Comparison of ENCODE assay signal across 23 mouse cellular contexts in genomic region chr3:41154402-41154801, GRCm38 (mm10).
"Had no signal": no experiment of that assay in that cellular context is flagged by ENCODE, and none has a peak within 500 bp of the region (broad histone marks: within the 10 kb centered on the region; RNA-seq: fewer than 3 reads in every experiment).

No protein-coding gene starts in this region.

- H3K9ac ChIP-seq: heart, embryonic 13.5 days; heart, embryonic 15.5 days; hindbrain, embryonic 13.5 days; hindbrain, embryonic 15.5 days; intestine, embryonic 15.5 days; kidney, embryonic 15.5 days; limb, embryonic 12.5 days had no signal

- DNase-seq: gastrocnemius, postnatal 14 days; gastrocnemius, postnatal 36 days; heart, adult 2 months; heart, postnatal 14 days; heart, postnatal 36 days; kidney, adult 11 months; kidney, adult 2 months; kidney, adult 9 months; kidney, postnatal 14 days; kidney, postnatal 36 days; layer of hippocampus, adult 9-11 months; layer of hippocampus, postnatal 36 days; liver had no signal

- H3K4me3 ChIP-seq: heart, adult 2 months; heart, embryonic 13.5 days; heart, embryonic 15.5 days; hindbrain, embryonic 13.5 days; hindbrain, embryonic 15.5 days; intestine, embryonic 15.5 days; kidney, embryonic 15.5 days; limb, embryonic 10.5 days; limb, embryonic 12.5 days had no signal

- H3K27me3 ChIP-seq: heart, embryonic 13.5 days; heart, embryonic 15.5 days; hindbrain, embryonic 13.5 days; hindbrain, embryonic 15.5 days; intestine, embryonic 15.5 days; kidney, embryonic 15.5 days; limb, embryonic 12.5 days had no signal

- H3K4me2 ChIP-seq: heart, embryonic 11.5 days; heart, embryonic 13.5 days; heart, embryonic 15.5 days; hindbrain, embryonic 13.5 days; hindbrain, embryonic 15.5 days; intestine, embryonic 15.5 days; kidney, embryonic 15.5 days; limb, embryonic 12.5 days had no signal

- H3K4me1 ChIP-seq: hindbrain, embryonic 13.5 days; hindbrain, embryonic 15.5 days; intestine, embryonic 15.5 days; kidney, embryonic 15.5 days; limb, embryonic 10.5 days; limb, embryonic 12.5 days had no signal

- H3K9me3 ChIP-seq: heart, embryonic 13.5 days; heart, embryonic 15.5 days; hindbrain, embryonic 13.5 days; hindbrain, embryonic 15.5 days; intestine, embryonic 15.5 days; kidney, embryonic 15.5 days; limb, embryonic 10.5 days; limb, embryonic 12.5 days had no signal

- H3K36me3 ChIP-seq: heart, embryonic 13.5 days; heart, embryonic 15.5 days; hindbrain, embryonic 13.5 days; hindbrain, embryonic 15.5 days; intestine, embryonic 15.5 days; kidney, embryonic 15.5 days; limb, embryonic 10.5 days; limb, embryonic 12.5 days had no signal

- H3K27ac ChIP-seq: heart, adult 2 months; hindbrain, embryonic 13.5 days; hindbrain, embryonic 15.5 days; intestine, embryonic 15.5 days; kidney, embryonic 15.5 days; kidney, postnatal 0 days; limb, embryonic 10.5 days; limb, embryonic 12.5 days had no signal

- ATAC-seq: intestine, embryonic 15.5 days had no signal
